Mouse (Mus musculus) kidney, embryonic 15.5 days (tissue): ENCODE measurements around the gene Lenep. TPM values are rescaled to one million over a fixed set of nuclear protein-coding genes. Genes with fewer than 3 reads are reported as not detected.
A peak's percentile ranks its signal among the peaks of the same experiment; 100 is the strongest.

Experiments used
- ATAC-seq: fragments of 200-750 bp; cut with Nextera tagmentation; replicated peaks from 2 replicates; pipeline ENCODE4 v1.8.0; 2017; ENCODE audit warnings: moderate TSS enrichment; ENCODE audit not compliant: low FRiP score
- H3K27ac ChIP-seq: fragments of 300-500 bp; sonication (generic); 2 replicates; pipeline ENCODE4 v1.5.1; 2015; ENCODE audit warnings: mild to moderate bottlenecking, inconsistent platforms
- H3K27me3 ChIP-seq: fragments of 300-500 bp; sonication (generic); 2 replicates; pipeline ENCODE4 v1.6.1; 2015; ENCODE audit warnings: inconsistent platforms
- H3K36me3 ChIP-seq: fragments of 300-500 bp; sonication (generic); 2 replicates; pipeline ENCODE4 v1.6.1; 2015; ENCODE audit warnings: inconsistent platforms
- H3K4me1 ChIP-seq: fragments of 300-500 bp; sonication (generic); 2 replicates; pipeline ENCODE4 v1.6.1; 2015; ENCODE audit warnings: inconsistent platforms
- H3K4me2 ChIP-seq: fragments of 300-500 bp; sonication (generic); 2 replicates; pipeline ENCODE4 v1.6.1; 2015; ENCODE audit warnings: moderate library complexity, mild to moderate bottlenecking, inconsistent platforms
- H3K4me3 ChIP-seq: fragments of 300-500 bp; sonication (generic); replicated peaks from 2 replicates; pipeline ENCODE4 v1.5.1; 2015; ENCODE audit warnings: mild to moderate bottlenecking, inconsistent platforms
- H3K9ac ChIP-seq: fragments of 300-500 bp; sonication (generic); 2 replicates; pipeline ENCODE4 v1.6.1; 2015; ENCODE audit warnings: mild to moderate bottlenecking, inconsistent platforms
- H3K9me3 ChIP-seq: fragments of 300-500 bp; sonication (generic); replicated peaks from 2 replicates; pipeline ENCODE4 v1.6.1; 2016; ENCODE audit warnings: inconsistent platforms
- WGBS: fragments of 180-500 bp; shearing (Covaris S2); methylation state at CpG from one replicate; pipeline ENCODE4 v1.1.7; 2015; ENCODE audit warnings: mixed read lengths; 5-methylcytosine and 5-hydroxymethylcytosine counted together
- polyA plus RNA-seq: library from polyadenylated mRNA; unstranded; fragments of >200 nt; fragmentation: Nextera tagmentation; extraction: Ambion mirVana; gene quantifications from 2 replicates; pipeline ENCODE4 v1.2.1, GENCODE M21; 2015

Lenep gene
- polyA plus RNA-seq, 1 experiment from 2014 or later: 0.14 TPM

DNA sequence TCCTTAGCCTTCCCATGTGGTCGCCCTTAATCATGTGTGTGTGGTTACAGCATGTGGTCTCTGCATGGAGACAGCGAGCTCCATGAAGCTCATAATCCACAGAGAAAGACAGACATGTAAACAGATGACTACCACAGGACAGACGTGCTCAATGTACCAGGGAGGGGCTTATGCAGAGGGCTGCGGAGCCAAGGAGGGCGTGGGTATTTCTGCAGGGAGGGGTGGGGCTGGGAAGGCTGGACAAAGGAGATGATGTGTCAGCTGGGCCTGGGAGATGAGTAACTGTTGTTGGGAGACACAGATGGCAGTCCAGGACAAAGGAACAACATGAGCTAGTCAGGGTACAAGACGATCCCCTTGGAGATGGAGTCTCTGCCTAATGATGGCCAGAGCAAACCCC is 43.0 kb downstream of the Lenep start:
- H3K27me3 ChIP-seq: 0 out of 2 replicates have a peak, but pooled peaks cover 3% of the 10 kb centered on the region
- H3K4me2 ChIP-seq: no peak overlapping the region
- no peaks in the 10 kb centered on the region for H3K9me3 ChIP-seq
- 74% methylated on average over 6 of the region's 6 CpGs for WGBS
- H3K4me3 ChIP-seq: no peak overlapping the region
- no peak overlapping the region for H3K9ac ChIP-seq
- ATAC-seq: no peak
- H3K4me1 ChIP-seq: peaks cover 19% of the 10 kb centered on the region
- H3K27ac ChIP-seq: no peak overlapping the region
- H3K36me3 ChIP-seq: no peaks in the 10 kb centered on the region

DNA sequence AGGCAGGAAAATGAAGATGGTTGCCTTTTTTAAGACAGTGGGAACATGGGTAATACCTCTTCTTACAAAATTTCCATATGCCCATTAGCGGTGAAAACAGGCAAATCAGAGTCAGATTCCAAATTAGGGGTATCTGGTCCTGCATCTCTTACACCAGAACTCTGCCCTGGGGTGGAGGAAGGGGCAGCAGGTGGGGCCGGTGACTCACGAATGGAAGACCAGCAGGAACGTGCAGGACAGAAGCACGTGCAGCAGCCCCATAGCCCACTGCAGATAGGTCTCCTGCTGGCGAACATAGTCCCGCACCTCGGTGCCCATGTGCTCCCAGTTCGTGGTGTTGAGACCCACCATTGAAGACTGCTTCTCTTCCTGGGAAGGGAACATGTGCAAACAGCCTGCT is 46.6 kb downstream of the Lenep start:
- Histone ChIP-seq H3K36me3 (no peaks in the 10 kb centered on the region), H3K4me2 (no peak overlapping the region), H3K4me1 (peaks cover 27% of the 10 kb centered on the region), H3K9me3 (no peaks in the 10 kb centered on the region), H3K9ac (no peak overlapping the region), H3K4me3 (no peak overlapping the region), H3K27ac (peak overlapping the region; percentile 54; the same call in 1 of the 2 replicates), H3K27me3 (0 out of 2 replicates have a peak, but pooled peaks cover 6% of the 10 kb centered on the region)
- ATAC-seq: no peak
- WGBS: 68% methylated on average over 9 of the region's 9 CpGs

DNA sequence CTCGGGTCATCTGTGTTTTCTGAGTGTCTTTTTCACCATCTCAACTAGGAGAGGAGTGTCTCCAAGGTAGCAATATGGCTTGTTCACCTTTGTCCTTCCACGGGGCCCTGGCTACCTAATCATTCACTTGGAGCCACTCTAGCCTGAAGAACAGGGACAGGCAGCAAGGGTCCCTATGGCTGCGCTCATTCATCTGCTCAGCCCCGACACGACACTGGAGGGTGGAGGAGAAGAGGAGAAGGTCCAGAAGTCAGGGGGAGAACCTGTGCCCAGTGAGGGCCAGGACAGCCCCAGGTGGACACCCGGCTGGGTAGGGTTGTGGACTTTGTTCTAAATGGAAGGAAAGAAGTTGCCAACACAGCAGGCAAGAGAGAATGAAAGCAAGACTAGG is 47.1 kb downstream of the Lenep start:
- no peaks in the 10 kb centered on the region for H3K9me3 ChIP-seq
- H3K27ac ChIP-seq: peak overlapping the region; percentile 54
- H3K4me3 ChIP-seq: no peak overlapping the region
- H3K4me1 ChIP-seq: peaks cover 29% of the 10 kb centered on the region
- 0 out of 2 replicates have a peak, but pooled peaks cover 7% of the 10 kb centered on the region for H3K27me3 ChIP-seq
- H3K9ac ChIP-seq: no peak overlapping the region
- H3K4me2 ChIP-seq: peak overlapping the region; percentile 16; the same call in 1 of the 2 replicates
- 62% methylated on average over 6 of the region's 6 CpGs for WGBS
- ATAC-seq: peak; percentile 45; the same call in 1 of the 2 replicates
- H3K36me3 ChIP-seq: no peaks in the 10 kb centered on the region

DNA sequence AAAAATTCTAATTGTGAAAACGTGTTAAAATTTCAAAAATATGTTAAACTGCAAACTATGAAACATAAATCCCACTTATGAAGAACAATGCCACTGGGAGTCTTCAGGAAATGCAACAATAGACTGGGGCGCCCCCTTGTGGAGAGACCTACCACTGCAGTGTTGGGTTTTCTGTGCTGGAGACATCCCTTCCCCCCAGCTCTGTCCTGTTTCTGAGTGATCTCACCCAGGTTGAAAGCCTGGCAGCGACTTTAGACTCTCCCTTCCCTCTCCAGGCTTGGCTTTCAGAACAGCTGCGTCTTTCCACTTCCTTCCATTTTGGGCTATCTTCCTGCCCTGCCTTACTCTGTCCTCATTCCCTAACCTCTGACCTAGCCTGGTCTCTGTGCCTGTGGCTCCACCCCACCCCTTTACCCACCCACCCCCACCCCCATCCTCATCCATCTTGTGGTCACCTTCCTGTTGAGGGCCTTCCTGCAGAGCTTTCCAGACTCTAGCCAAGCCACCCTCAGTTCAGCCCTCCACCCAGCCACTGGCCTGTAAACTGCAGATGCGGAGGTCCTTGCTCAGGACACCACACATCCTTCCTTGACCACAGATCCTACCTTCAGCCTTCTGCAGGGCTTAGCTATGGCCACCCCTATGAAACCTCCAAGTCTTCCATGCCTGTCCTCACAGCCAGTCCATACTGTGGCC is 47.6 kb downstream of the Lenep start:
- no peaks in the 10 kb centered on the region for H3K36me3 ChIP-seq
- H3K27ac ChIP-seq: peak overlapping the region; percentile 54
- H3K9ac ChIP-seq: no peak overlapping the region
- WGBS: 14% methylated on average over 5 of the region's 5 CpGs
- peak; percentile 27 for ATAC-seq
- H3K4me1 ChIP-seq: peaks cover 35% of the 10 kb centered on the region
- H3K27me3 ChIP-seq: 0 out of 2 replicates have a peak, but pooled peaks cover 10% of the 10 kb centered on the region
- no peaks in the 10 kb centered on the region for H3K9me3 ChIP-seq
- H3K4me2 ChIP-seq: peak overlapping the region; percentile 16; the same call in 1 of the 2 replicates
- H3K4me3 ChIP-seq: no peak overlapping the region

DNA sequence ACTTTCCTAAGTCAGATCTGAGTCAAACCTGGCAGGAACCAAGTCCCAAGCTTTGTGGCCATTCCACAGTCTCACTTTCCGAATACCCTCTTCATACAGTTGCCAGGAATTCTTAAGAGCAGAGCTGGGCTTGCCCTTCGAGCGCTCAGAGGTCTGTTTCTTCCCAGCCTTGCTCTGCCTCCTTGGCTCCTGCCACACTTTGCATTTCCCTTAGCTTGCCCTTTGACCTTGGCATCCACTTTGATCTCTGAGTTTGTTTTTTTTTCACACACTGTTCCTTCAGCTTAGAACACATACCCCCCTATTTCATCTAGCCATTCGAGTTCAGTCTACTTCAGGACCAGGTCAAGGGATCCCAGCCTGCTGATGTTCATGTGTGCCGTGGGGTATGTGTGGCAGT is 51.3 kb downstream of the Lenep start:
- H3K4me2 ChIP-seq: no peak overlapping the region
- WGBS: 42% methylated on average over 5 of the region's 5 CpGs

More for the DNA sequence above, 51.3 kb downstream of the Lenep start:
- no peaks in the 10 kb centered on the region for H3K9me3 ChIP-seq
- ATAC-seq: no peak
- H3K27me3 ChIP-seq: 0 out of 2 replicates have a peak, but pooled peaks cover 10% of the 10 kb centered on the region
- H3K9ac ChIP-seq: no peak overlapping the region
- H3K4me1 ChIP-seq: peaks cover 60% of the 10 kb centered on the region
- no peak overlapping the region for H3K27ac ChIP-seq
- H3K4me3 ChIP-seq: no peak overlapping the region
- H3K36me3 ChIP-seq: peaks cover 6% of the 10 kb centered on the region

Other genes with a start within 250 kb of the Lenep start
- gene Hcn3, start 242.6 kb downstream of the Lenep start, polyA plus RNA-seq: 1.6 and 3.1 TPM in 2 replicates
- 28.4 and 32.0 TPM in 2 replicates for gene Clk2, start 238.0 kb downstream of the Lenep start, polyA plus RNA-seq
- 122 and 133 TPM in 2 replicates for gene Scamp3, start 225.3 kb downstream of the Lenep start, polyA plus RNA-seq
- 37.1 and 50.4 TPM in 2 replicates for gene Fam189b, start 219.7 kb downstream of the Lenep start, polyA plus RNA-seq
- 41.4 and 44.0 TPM in 2 replicates for gene Gba, start 199.9 kb downstream of the Lenep start, polyA plus RNA-seq
- gene Thbs3, start 187.6 kb downstream of the Lenep start, polyA plus RNA-seq: 14.9 and 20.5 TPM in 2 replicates
- gene Mtx1, start 175.7 kb downstream of the Lenep start, polyA plus RNA-seq: 211 and 219 TPM in 2 replicates
- gene Muc1, start 173.7 kb downstream of the Lenep start, polyA plus RNA-seq: 12.0 and 12.3 TPM in 2 replicates
- gene Krtcap2, start 156.8 kb downstream of the Lenep start, polyA plus RNA-seq: 309 and 321 TPM in 2 replicates
- 3.4 and 5.2 TPM in 2 replicates for gene Trim46, start 156.5 kb downstream of the Lenep start, polyA plus RNA-seq
- 149 and 153 TPM in 2 replicates for gene Dpm3, start 143.4 kb downstream of the Lenep start, polyA plus RNA-seq
- 58.0 and 59.9 TPM in 2 replicates for gene Slc50a1, start 132.2 kb downstream of the Lenep start, polyA plus RNA-seq
- 66.0 and 66.6 TPM in 2 replicates for gene Efna1, start 121.7 kb downstream of the Lenep start, polyA plus RNA-seq
- gene Efna3, start 79.8 kb downstream of the Lenep start, polyA plus RNA-seq: 9.3 and 11.9 TPM in 2 replicates
- 29.8 and 31.5 TPM in 2 replicates for gene Efna4, start 64.8 kb downstream of the Lenep start, polyA plus RNA-seq
- gene Adam15, start 52.8 kb downstream of the Lenep start, polyA plus RNA-seq: 73.4 and 84.3 TPM in 2 replicates
- gene Dcst2, start 40.8 kb downstream of the Lenep start, polyA plus RNA-seq: 0.34 and 0.35 TPM in 2 replicates
- gene Dcst1, start 37.5 kb downstream of the Lenep start, polyA plus RNA-seq: 1.9 and 2.5 TPM in 2 replicates
- gene Zbtb7b, start 8.0 kb downstream of the Lenep start, polyA plus RNA-seq: 2.4 and 3.7 TPM in 2 replicates
- gene Flad1, start 9.1 kb upstream of the Lenep start, polyA plus RNA-seq: 29.4 and 31.4 TPM in 2 replicates
- gene Cks1b, start 15.6 kb upstream of the Lenep start, polyA plus RNA-seq: 518 and 559 TPM in 2 replicates
- gene Shc1, start 15.7 kb upstream of the Lenep start, polyA plus RNA-seq: 97.1 and 105 TPM in 2 replicates
- gene Pygo2, start 27.4 kb upstream of the Lenep start, polyA plus RNA-seq: 38.3 and 43.5 TPM in 2 replicates
- 39.6 and 39.7 TPM in 2 replicates for gene Pbxip1, start 33.9 kb upstream of the Lenep start, polyA plus RNA-seq
- 52.6 and 59.1 TPM in 2 replicates for gene Pmvk, start 51.7 kb upstream of the Lenep start, polyA plus RNA-seq
- 2.1 and 3.0 TPM in 2 replicates for gene Kcnn3, start 117.4 kb upstream of the Lenep start, polyA plus RNA-seq